Mouse (Mus musculus) cerebellum, postnatal 10 days (tissue): ENCODE data around the gene Lin54.
"Not testable (repeated sequence)": the region's sequence is repeated elsewhere in the genome, so short reads cannot be mapped to it uniquely, and the experiment has no call there.

Experiments
- DNase-seq, 2 experiments: peaks; one replicate each; pipeline ENCODE4 v3.0.0; 2021; ENCODE audit warnings: mixed read lengths in 2 of 2

Gene Lin54

GRCm38 (mm10) chr5:100487120-100487519 lies 13.3 kb downstream of the Lin54 start:
- DNase-seq = no peak

GRCm38 (mm10) chr5:100483569-100483968 lies 16.9 kb downstream of the Lin54 start:
- DNase-seq = no peak

GRCm38 (mm10) chr5:100477604-100478003 lies 22.8 kb downstream of the Lin54 start:
- no peak for DNase-seq

- DNase-seq = no peak
These were observed 24.1 kb downstream of the Lin54 start for GRCm38 (mm10) chr5:100476328-100476727.

GRCm38 (mm10) chr5:100467336-100467735 lies 33.1 kb downstream of the Lin54 start:
- no peak for DNase-seq

GRCm38 (mm10) chr5:100466624-100467023 lies 33.8 kb downstream of the Lin54 start:
- no peak for DNase-seq

- no peak for DNase-seq
These were observed 38.1 kb downstream of the Lin54 start for GRCm38 (mm10) chr5:100462374-100462773.

- DNase-seq = no peak
These were observed 38.9 kb downstream of the Lin54 start for GRCm38 (mm10) chr5:100461526-100461925.

- no peak for DNase-seq
These were observed 41.0 kb downstream of the Lin54 start for GRCm38 (mm10) chr5:100459468-100459867.

- no peak for DNase-seq
These were observed 48.6 kb downstream of the Lin54 start for GRCm38 (mm10) chr5:100451871-100452270.

- no peak for DNase-seq
These were observed 61.6 kb downstream of the Lin54 start for GRCm38 (mm10) chr5:100438796-100439195.

GRCm38 (mm10) chr5:100437917-100438316 lies 62.5 kb downstream of the Lin54 start:
- DNase-seq = no peak

- DNase-seq = no peak
These were observed 63.4 kb downstream of the Lin54 start for GRCm38 (mm10) chr5:100437086-100437485.

- no peak for DNase-seq
These were observed 69.5 kb downstream of the Lin54 start for GRCm38 (mm10) chr5:100430966-100431365.

- DNase-seq = no peak
These were observed 70.4 kb downstream of the Lin54 start for GRCm38 (mm10) chr5:100430076-100430390.

- peak; percentile 94 to 97 for DNase-seq
These were observed 70.9 kb downstream of the Lin54 start for GRCm38 (mm10) chr5:100429344-100430075.

- no peak for DNase-seq
These were observed 71.6 kb downstream of the Lin54 start for GRCm38 (mm10) chr5:100428734-100429343.

GRCm38 (mm10) chr5:100428031-100428733 lies 72.3 kb downstream of the Lin54 start:
- DNase-seq = peak in 1 of 2 experiments; percentile 21

GRCm38 (mm10) chr5:100427276-100427675 lies 73.2 kb downstream of the Lin54 start:
- peak in 1 of 2 experiments; percentile 12 for DNase-seq

GRCm38 (mm10) chr5:100425823-100426222 lies 74.6 kb downstream of the Lin54 start:
- not testable (repeated sequence) for DNase-seq

GRCm38 (mm10) chr5:100424252-100424651 lies 76.2 kb downstream of the Lin54 start:
- no peak for DNase-seq

- no peak for DNase-seq
These were observed 76.8 kb downstream of the Lin54 start for GRCm38 (mm10) chr5:100423626-100424025.

- DNase-seq = no peak
These were observed 81.6 kb downstream of the Lin54 start for GRCm38 (mm10) chr5:100418861-100419260.

GRCm38 (mm10) chr5:100418077-100418476 lies 82.4 kb downstream of the Lin54 start:
- DNase-seq = no peak
